Mouse (Mus musculus): Measurements from ENCODE around the gene Calhm1.

DNA sequence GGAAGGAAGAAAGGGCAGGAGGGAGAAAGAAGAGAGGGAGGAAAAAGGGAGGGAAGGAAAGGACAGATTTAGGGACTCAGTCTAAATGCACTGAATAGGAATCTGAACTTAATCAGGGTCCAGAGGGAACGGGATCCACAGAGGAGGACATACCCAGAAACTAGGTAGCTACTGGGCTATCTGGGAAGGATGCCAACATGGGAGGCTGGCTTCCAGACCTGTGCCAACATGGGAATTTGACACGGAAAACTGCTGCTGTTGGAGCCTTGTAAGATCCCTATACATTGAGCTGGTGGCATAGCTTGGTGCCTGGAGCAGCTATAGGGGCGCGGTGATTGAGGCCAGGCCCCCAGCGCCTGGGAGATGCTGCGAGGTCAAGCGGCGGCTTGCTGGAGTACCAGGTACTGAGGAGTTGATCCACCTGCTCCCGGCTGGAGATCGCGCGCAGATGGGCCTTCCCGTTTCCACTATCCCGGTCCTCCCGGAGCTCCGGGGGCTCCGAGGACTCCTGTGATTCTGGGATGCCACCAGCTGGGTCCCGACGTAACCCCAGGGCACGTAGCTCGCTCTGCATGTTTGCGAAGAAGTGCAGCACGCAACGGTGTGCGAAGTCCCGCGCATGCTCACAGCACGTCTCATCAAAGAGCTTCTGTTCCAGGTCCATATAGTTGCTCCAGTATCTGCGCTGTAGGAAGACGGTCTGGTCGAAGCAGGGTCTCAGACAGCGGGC is 7.4 kb upstream of the Calhm1 start:
- TF ChIP-seq CTCF (IDR thresholded peaks at IDR 0.05; ENCODE audit: low read depth, low read length) = no peak
- TF ChIP-seq POLR2A (IDR thresholded peaks at IDR 0.05; ENCODE audit: insufficient read depth, low read length) = no peak

Measured in ES-Bruce4 (cell line).